ENCODE assay signal across 18 mouse cellular contexts in the genomic region with DNA sequence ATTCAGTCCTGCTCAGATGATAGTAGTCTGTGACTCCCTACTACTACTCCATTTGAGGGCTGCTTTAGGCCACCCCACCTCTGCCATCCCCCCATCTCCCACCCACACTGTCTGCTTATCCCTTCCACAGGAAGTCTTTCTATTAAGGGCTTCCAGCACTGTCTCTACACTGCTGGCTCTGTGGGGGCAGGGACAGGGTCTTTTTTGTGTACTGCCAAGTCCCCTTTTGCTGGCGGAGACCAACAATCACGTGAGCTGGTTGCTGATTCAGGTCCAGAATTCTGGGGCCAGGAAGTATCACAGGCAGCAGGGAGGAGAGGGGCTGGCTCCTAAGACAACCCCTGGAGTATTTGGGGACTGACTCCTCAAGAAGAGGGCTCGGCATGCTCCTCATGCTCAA. TPM values are rescaled to one million over a fixed set of nuclear protein-coding genes. Genes with fewer than 3 reads are reported as not detected.
DNase-seq lines count a peak whose midpoint lies in the region; ATAC-seq and TF ChIP-seq lines count a peak whose summit lies in the region.
"Had no signal": no experiment of that assay in that cellular context is flagged by ENCODE, and none has a peak within 500 bp of the region (broad histone marks: within the 10 kb centered on the region; RNA-seq: fewer than 3 reads in every experiment).

No protein-coding gene starts in this region.

- no peak overlapping the region for H3K4me3 ChIP-seq in forebrain, embryonic 16.5 days (replicated peaks; ENCODE audit: low read length)
- no peak overlapping the region for H3K4me3 ChIP-seq in forebrain, embryonic 10.5 days
- H3K4me3 ChIP-seq in hindbrain, postnatal 0 days (ENCODE audit: low read length) = no peak overlapping the region
- no peak overlapping the region for H3K4me3 ChIP-seq in hindbrain, embryonic 12.5 days
- no peak overlapping the region for H3K4me3 ChIP-seq in neural tube, embryonic 15.5 days (replicated peaks)
- H3K4me3 ChIP-seq: embryonic facial prominence, embryonic 10.5 days; liver, embryonic 13.5 days; neural tube, embryonic 12.5 days had no signal

- H3K27me3 ChIP-seq in forebrain, embryonic 16.5 days (replicated peaks; ENCODE audit: control insufficient read depth, insufficient read depth, low read length) = no peaks in the 10 kb centered on the region
- no peaks in the 10 kb centered on the region for H3K27me3 ChIP-seq in forebrain, embryonic 10.5 days (ENCODE audit: poor library complexity, severe bottlenecking)
- no peaks in the 10 kb centered on the region for H3K27me3 ChIP-seq in hindbrain, postnatal 0 days (ENCODE audit: insufficient read depth, low read length)
- H3K27me3 ChIP-seq in hindbrain, embryonic 12.5 days = no peaks in the 10 kb centered on the region
- H3K27me3 ChIP-seq in neural tube, embryonic 15.5 days (replicated peaks) = no peaks in the 10 kb centered on the region
- H3K27me3 ChIP-seq: liver, embryonic 13.5 days; neural tube, embryonic 12.5 days had no signal

- H3K4me1 ChIP-seq in forebrain, embryonic 16.5 days (replicated peaks; ENCODE audit: control insufficient read depth, insufficient read depth, low read length) = peaks cover 4% of the 10 kb centered on the region; the same call in 1 of the 2 replicates
- peaks cover 5% of the 10 kb centered on the region; the same call in 1 of the 2 replicates for H3K4me1 ChIP-seq in forebrain, embryonic 10.5 days
- peaks cover 6% of the 10 kb centered on the region; the same call in 1 of the 2 replicates for H3K4me1 ChIP-seq in hindbrain, postnatal 0 days (ENCODE audit: insufficient read depth, low read length)
- no peaks in the 10 kb centered on the region for H3K4me1 ChIP-seq in hindbrain, embryonic 12.5 days
- H3K4me1 ChIP-seq in neural tube, embryonic 15.5 days = peaks cover 5% of the 10 kb centered on the region; the same call in 1 of the 2 replicates
- H3K4me1 ChIP-seq: liver, embryonic 13.5 days; neural tube, embryonic 12.5 days had no signal

- peak; percentile 49; the same call in 1 of the 2 replicates for ATAC-seq in forebrain, embryonic 16.5 days
- peak; percentile 77 for ATAC-seq in hindbrain, postnatal 0 days
- no peak for ATAC-seq in hindbrain, embryonic 12.5 days (ENCODE audit: low FRiP score)
- ATAC-seq in neural tube, embryonic 15.5 days (ENCODE audit: low FRiP score) = peak; percentile 41; the same call in 1 of the 2 replicates

- 48% methylated on average over 3 of the region's 3 CpGs for WGBS in forebrain, embryonic 16.5 days
- 75% methylated on average over 3 of the region's 3 CpGs for WGBS in forebrain, embryonic 10.5 days
- 47% methylated on average over 3 of the region's 3 CpGs for WGBS in hindbrain, postnatal 0 days
- 57% methylated on average over 3 of the region's 3 CpGs for WGBS in hindbrain, embryonic 12.5 days
- 44% methylated on average over 3 of the region's 3 CpGs for WGBS in neural tube, embryonic 15.5 days

- no peak for DNase-seq in forebrain, embryonic 10.5 days (ENCODE audit: extremely low spot score, low spot score)
- DNase-seq in hindbrain, postnatal 0 days (ENCODE audit: low spot score) = peak; percentile 73
- peak; percentile 52 for DNase-seq in left cerebral cortex, postnatal 4 days
- DNase-seq in left cerebral cortex, postnatal 25 days (ENCODE audit: low spot score in 2 of 2) = no peak
- no peak for DNase-seq in neural tube, embryonic 10.5 days (ENCODE audit: extremely low spot score, low spot score)
- DNase-seq: adrenal gland, adult 2 months; heart, adult 18-20 months; heart, postnatal 14 days; layer of hippocampus, postnatal 36 days; liver, embryonic 13.5 days; thymus, postnatal 14 days had no signal

- intact Hi-C loops in left cerebral cortex, postnatal 4 days (cut with DNase I) = no loop called here
- intact Hi-C loops in left cerebral cortex, postnatal 25 days (cut with DNase I) = no loop called here

- H3K9ac ChIP-seq in forebrain, embryonic 16.5 days (replicated peaks; ENCODE audit: low read depth, low read length) = no peak overlapping the region
- H3K9ac ChIP-seq in hindbrain, postnatal 0 days (replicated peaks; ENCODE audit: low read length) = no peak overlapping the region
- no peak overlapping the region for H3K9ac ChIP-seq in hindbrain, embryonic 12.5 days
- no peak overlapping the region for H3K9ac ChIP-seq in neural tube, embryonic 15.5 days (replicated peaks)
- H3K9ac ChIP-seq: liver, embryonic 13.5 days; neural tube, embryonic 12.5 days had no signal

- H3K9me3 ChIP-seq in forebrain, embryonic 16.5 days (ENCODE audit: control insufficient read depth, low read length) = no peaks in the 10 kb centered on the region
- no peaks in the 10 kb centered on the region for H3K9me3 ChIP-seq in forebrain, embryonic 10.5 days
- H3K9me3 ChIP-seq in hindbrain, postnatal 0 days (ENCODE audit: low read length) = no peaks in the 10 kb centered on the region
- H3K9me3 ChIP-seq in hindbrain, embryonic 12.5 days (replicated peaks) = no peaks in the 10 kb centered on the region
- H3K9me3 ChIP-seq in neural tube, embryonic 15.5 days (replicated peaks) = no peaks in the 10 kb centered on the region
- H3K9me3 ChIP-seq: embryonic facial prominence, embryonic 10.5 days; liver, embryonic 13.5 days; neural tube, embryonic 12.5 days had no signal

- no peaks in the 10 kb centered on the region for H3K36me3 ChIP-seq in forebrain, embryonic 16.5 days (ENCODE audit: control insufficient read depth, insufficient read depth)
- no peaks in the 10 kb centered on the region for H3K36me3 ChIP-seq in forebrain, embryonic 10.5 days (replicated peaks)
- H3K36me3 ChIP-seq in hindbrain, postnatal 0 days (ENCODE audit: insufficient read depth, low read length) = no peaks in the 10 kb centered on the region
- H3K36me3 ChIP-seq in hindbrain, embryonic 12.5 days = no peaks in the 10 kb centered on the region
- no peaks in the 10 kb centered on the region for H3K36me3 ChIP-seq in neural tube, embryonic 15.5 days
- H3K36me3 ChIP-seq: embryonic facial prominence, embryonic 10.5 days; liver, embryonic 13.5 days; neural tube, embryonic 12.5 days had no signal

- H3K27ac ChIP-seq in forebrain, embryonic 16.5 days (ENCODE audit: low read length) = no peak overlapping the region
- no peak overlapping the region for H3K27ac ChIP-seq in forebrain, embryonic 10.5 days
- peak overlapping the region; percentile 65 for H3K27ac ChIP-seq in hindbrain, postnatal 0 days
- no peak overlapping the region for H3K27ac ChIP-seq in hindbrain, embryonic 12.5 days
- 0 out of 2 replicates have a peak overlapping the region, but pooled peaks have one; percentile 18 for H3K27ac ChIP-seq in neural tube, embryonic 15.5 days (replicated peaks)
- H3K27ac ChIP-seq: embryonic facial prominence, embryonic 10.5 days; kidney, postnatal 0 days; liver, embryonic 13.5 days; macrophage; neural tube, embryonic 12.5 days had no signal

- no peak overlapping the region for H3K4me2 ChIP-seq in forebrain, embryonic 16.5 days (ENCODE audit: low read length)
- no peak overlapping the region for H3K4me2 ChIP-seq in hindbrain, postnatal 0 days (ENCODE audit: low read depth, low read length)
- no peak overlapping the region for H3K4me2 ChIP-seq in hindbrain, embryonic 12.5 days (replicated peaks)
- H3K4me2 ChIP-seq in neural tube, embryonic 15.5 days = no peak overlapping the region
- H3K4me2 ChIP-seq: liver, embryonic 13.5 days; neural tube, embryonic 12.5 days had no signal

- TF ChIP-seq CTCF in hindbrain, postnatal 0 days (IDR thresholded peaks at IDR 0.05; ENCODE audit: low read depth) = no peak

RNA-seq across cellular contexts. Expression of a gene that starts 10.3 kb away (rescaled TPM):
- 7.4 and 7.8 TPM in 2 replicates for polyA plus RNA-seq in forebrain, embryonic 16.5 days (2015; fragmentation: Nextera tagmentation; extraction: Ambion mirVana)
- polyA plus RNA-seq in forebrain, embryonic 10.5 days (2016; fragmentation: Nextera tagmentation; extraction: Ambion mirVana) = 6.6 and 7.7 TPM in 2 replicates
- 9.6 and 11.0 TPM in 2 replicates for total RNA-seq in hindbrain, postnatal 0 days (2014; rRNA removed)
- polyA plus RNA-seq in hindbrain, postnatal 0 days (2015; fragmentation: Nextera tagmentation; extraction: Ambion mirVana) = 6.0 and 6.2 TPM in 2 replicates
- 8.2 and 8.6 TPM in 2 replicates for polyA plus RNA-seq in hindbrain, embryonic 12.5 days (2016; fragmentation: Nextera tagmentation; extraction: Ambion mirVana)
- 1 to 10 TPM; 7.2 to 7.6 TPM for total RNA-seq in left cerebral cortex, postnatal 4 days (2021)
- 1 to 10 TPM; 5.8 to 6.8 TPM for total RNA-seq in left cerebral cortex, postnatal 25 days (2021)
- polyA plus RNA-seq in neural tube, embryonic 15.5 days (2015; fragmentation: Nextera tagmentation; extraction: Ambion mirVana) = 6.5 and 7.7 TPM in 2 replicates

RNA-seq across cellular contexts. Expression of a gene that starts 18.1 kb away (rescaled TPM):
- polyA plus RNA-seq in forebrain, embryonic 16.5 days (2015; fragmentation: Nextera tagmentation; extraction: Ambion mirVana) = 6.0 and 6.3 TPM in 2 replicates
- polyA plus RNA-seq in forebrain, embryonic 10.5 days (2016; fragmentation: Nextera tagmentation; extraction: Ambion mirVana) = 3.6 and 4.0 TPM in 2 replicates
- 24.4 and 33.2 TPM in 2 replicates for total RNA-seq in hindbrain, postnatal 0 days (2014; rRNA removed)
- 17.0 and 19.5 TPM in 2 replicates for polyA plus RNA-seq in hindbrain, postnatal 0 days (2015; fragmentation: Nextera tagmentation; extraction: Ambion mirVana)
- 22.3 and 26.1 TPM in 2 replicates for polyA plus RNA-seq in hindbrain, embryonic 12.5 days (2016; fragmentation: Nextera tagmentation; extraction: Ambion mirVana)
- total RNA-seq in left cerebral cortex, postnatal 4 days (2021) = 1 to 10 TPM; 6.5 to 6.8 TPM
- total RNA-seq in left cerebral cortex, postnatal 25 days (2021) = 10 to 100 TPM; 10.4 to 14.7 TPM
- polyA plus RNA-seq in neural tube, embryonic 15.5 days (2015; fragmentation: Nextera tagmentation; extraction: Ambion mirVana) = 23.4 and 24.9 TPM in 2 replicates

Comparison
In these comparisons a context has a peak if more than half of its experiments do, and no peak if none do; other contexts are left out.
1. H3K27ac ChIP-seq: peak in hindbrain, postnatal 0 days (single experiment) and neural tube, embryonic 15.5 days (single experiment); none in forebrain, embryonic 16.5 days (single experiment), forebrain, embryonic 10.5 days (single experiment) and hindbrain, embryonic 12.5 days (single experiment).
2. DNase-seq: peak in hindbrain, postnatal 0 days (single experiment) and left cerebral cortex, postnatal 4 days (single experiment); none in forebrain, embryonic 10.5 days (single experiment), left cerebral cortex, postnatal 25 days (0 of 2) and neural tube, embryonic 10.5 days (single experiment).